Mouse (Mus musculus): ENCODE data around the gene Fam129c. TPM values are rescaled to one million over a fixed set of nuclear protein-coding genes. Genes with fewer than 3 reads are reported as not detected.

Gene Fam129c
- polyA plus RNA-seq, 1 experiment = 5.4 TPM

DNA sequence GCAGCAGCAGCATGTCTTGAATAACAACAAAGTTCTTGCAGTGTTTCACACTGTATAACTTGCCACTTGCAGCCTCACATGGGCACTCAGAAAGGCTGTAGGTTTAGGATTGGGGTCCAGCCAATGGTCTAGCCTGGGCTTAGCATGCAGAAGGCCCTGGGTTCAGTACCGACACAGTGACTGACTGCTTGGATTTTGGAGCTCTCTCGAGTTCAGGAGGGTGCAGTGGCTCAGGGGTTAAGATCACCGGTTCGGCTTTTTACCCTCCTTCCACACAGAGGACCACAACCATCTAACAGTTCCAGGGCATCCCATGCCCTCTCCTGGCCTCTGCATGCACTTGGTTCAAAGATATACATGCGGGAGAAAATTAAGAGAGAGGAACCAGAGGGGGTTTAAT is 6.4 kb upstream of the Fam129c start:
- H3K4me1 ChIP-seq (ENCODE audit: control insufficient read depth, insufficient read depth, low read length) = peaks cover 6% of the 10 kb centered on the region
- H3K4me3 ChIP-seq (replicated peaks; ENCODE audit: extremely low read depth, low read depth, low read length) = peak overlapping the region; percentile 60
- no peak for DNase-seq
- 27% methylated on average over 5 of the region's 5 CpGs for WGBS
- TF ChIP-seq CTCF (IDR thresholded peaks at IDR 0.05; ENCODE audit: insufficient read depth, low read length) (no peak), POLR2A (IDR thresholded peaks at IDR 0.05; ENCODE audit: borderline replicate concordance, extremely low read depth, low read depth, low read length) (no peak)

DNA sequence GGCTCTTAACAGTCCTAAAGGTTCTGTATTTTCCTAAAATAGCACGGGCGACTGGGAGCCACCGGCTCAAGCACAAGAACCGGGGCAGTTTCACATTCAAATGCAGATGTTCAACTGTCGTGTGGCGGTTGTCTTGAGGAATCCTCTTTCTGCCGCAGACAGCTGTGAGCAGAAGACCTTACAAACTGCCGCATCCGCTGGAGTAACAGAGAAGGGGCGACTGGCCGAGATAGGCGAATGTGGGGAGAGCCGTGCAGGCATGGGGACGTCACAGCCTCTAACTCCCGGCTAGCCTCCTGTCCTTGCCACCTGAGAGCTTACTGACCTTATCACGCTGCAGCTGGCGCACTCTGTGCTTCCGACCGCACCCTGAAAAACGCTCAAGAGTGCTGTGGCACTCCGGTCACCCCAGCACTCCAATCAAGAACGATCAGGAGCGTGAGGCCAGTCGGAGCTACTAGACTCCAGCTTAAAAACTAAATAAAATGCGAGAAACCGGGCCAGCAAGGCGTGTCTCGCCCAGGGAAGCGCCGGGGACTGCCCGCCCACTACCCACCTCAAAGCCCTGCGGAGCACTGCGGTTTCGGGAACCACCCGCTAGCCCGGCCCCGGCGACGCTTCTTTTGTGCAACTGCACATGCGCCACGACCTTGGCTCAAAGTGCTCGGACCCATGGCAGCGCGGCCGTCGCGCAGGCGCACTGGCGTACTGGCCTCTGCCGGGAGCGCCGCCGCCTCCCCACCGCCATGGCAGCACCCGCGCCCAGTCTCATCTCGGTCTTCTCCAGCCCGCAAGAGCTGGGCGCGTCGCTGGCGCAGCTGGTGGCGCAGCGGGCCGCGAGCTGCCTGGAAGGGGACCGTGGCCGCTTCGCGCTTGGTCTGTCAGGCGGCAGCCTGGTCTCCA is 5.7 kb upstream of the Fam129c start, which contains the start of gene Pgls:
TSS of gene Pgls (plus strand) at position 706 of the 903 bp plus-strand sequence.
- peak; percentile 92 for DNase-seq
- H3K4me1 ChIP-seq (ENCODE audit: control insufficient read depth, insufficient read depth, low read length) = peaks cover 7% of the 10 kb centered on the region
- peak; percentile 72 for TF ChIP-seq POLR2A (IDR thresholded peaks at IDR 0.05; ENCODE audit: borderline replicate concordance, extremely low read depth, low read depth, low read length)
- no peak for TF ChIP-seq CTCF (IDR thresholded peaks at IDR 0.05; ENCODE audit: insufficient read depth, low read length)
- WGBS = under 1% methylated on average over 71 of the region's 71 CpGs
- H3K4me3 ChIP-seq (replicated peaks; ENCODE audit: extremely low read depth, low read depth, low read length) = peak within 1 kb of the TSS; percentile 91

DNA sequence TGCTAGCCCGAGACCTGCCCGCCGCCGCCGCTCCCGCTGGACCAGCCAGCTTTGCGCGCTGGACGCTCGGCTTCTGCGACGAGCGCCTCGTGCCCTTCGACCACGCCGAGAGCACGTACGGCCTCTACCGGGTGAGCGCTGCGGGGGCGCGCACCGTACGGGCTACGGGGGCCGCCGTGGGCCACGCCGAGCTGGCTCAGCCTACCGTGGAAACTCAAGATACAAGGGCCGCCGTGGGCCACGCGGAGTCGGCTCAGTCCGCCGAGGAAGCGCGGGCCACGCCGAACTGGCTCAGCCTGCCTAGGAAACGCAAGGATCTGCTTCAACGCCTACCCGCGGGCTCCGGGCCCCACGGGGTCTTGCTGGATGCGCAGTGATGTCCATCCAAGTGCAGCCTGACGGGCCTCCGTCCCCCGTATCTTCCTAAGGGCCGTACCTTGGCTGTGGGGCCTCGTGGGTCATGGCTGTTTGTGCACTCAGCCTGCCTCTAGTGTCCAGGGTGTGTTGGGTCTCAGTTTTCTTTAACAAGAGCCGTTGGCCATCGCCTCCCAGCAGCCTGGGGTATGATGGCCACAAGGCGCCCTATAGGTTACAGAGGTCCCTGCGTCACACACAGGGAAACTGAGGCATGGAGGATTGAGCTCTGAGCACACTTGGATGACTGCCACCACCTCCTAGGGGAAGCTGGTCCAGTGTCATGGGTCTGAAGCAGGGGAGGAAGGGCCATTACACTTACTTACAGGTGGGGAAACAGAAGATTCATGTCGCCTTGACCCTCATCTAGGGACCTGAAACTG is 4.9 kb upstream of the Fam129c start:
- no peak for DNase-seq
- 3% methylated on average over 60 of the region's 60 CpGs for WGBS
- H3K4me3 ChIP-seq (replicated peaks; ENCODE audit: extremely low read depth, low read depth, low read length) = peak overlapping the region; percentile 91
- peaks cover 7% of the 10 kb centered on the region for H3K4me1 ChIP-seq (ENCODE audit: control insufficient read depth, insufficient read depth, low read length)
- no peak for TF ChIP-seq CTCF (IDR thresholded peaks at IDR 0.05; ENCODE audit: insufficient read depth, low read length)

DNA sequence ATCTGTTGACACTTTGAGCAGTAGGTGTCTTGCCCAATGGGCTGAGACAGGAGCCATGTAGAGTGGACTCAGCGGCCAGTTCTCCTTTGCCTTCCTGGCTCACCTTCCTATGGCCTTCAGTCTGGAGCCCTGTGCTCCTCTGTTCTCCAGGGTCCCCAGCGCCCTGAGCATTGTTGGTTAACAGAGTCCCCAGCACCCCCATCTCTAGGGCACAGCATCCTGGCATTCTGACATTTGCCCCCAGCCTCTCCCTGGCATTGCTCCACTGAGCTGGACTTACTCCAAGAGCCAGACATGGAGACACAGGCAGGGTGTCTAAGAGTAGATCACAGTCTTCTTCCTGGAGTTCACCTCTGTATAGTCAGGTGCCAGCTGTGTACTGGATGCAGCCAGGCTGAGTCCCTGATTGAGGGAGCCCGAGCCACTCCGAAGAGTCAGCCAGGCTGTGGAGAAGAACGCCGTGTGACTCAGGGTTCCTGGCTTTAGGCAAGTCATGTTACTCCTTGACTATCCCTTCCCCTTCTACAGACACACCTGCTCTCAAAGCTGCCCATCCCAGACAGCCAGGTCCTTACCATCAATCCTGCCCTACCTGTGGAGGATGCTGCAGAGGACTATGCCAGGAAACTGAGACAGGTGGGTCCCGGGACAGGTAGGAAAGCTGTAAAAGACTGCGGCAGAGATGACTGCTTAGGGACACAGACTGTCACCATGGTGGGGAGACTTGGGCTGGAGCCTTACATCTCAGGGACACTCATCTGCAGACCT is 3.7 kb upstream of the Fam129c start:
- TF ChIP-seq CTCF (IDR thresholded peaks at IDR 0.05; ENCODE audit: insufficient read depth, low read length) = no peak
- TF ChIP-seq POLR2A (IDR thresholded peaks at IDR 0.05; ENCODE audit: borderline replicate concordance, extremely low read depth, low read depth, low read length) = no peak
- WGBS = 87% methylated on average over 8 of the region's 8 CpGs
- DNase-seq = no peak
- no peak overlapping the region for H3K4me3 ChIP-seq (replicated peaks; ENCODE audit: extremely low read depth, low read depth, low read length)
- H3K4me1 ChIP-seq (ENCODE audit: control insufficient read depth, insufficient read depth, low read length) = peaks cover 7% of the 10 kb centered on the region

DNA sequence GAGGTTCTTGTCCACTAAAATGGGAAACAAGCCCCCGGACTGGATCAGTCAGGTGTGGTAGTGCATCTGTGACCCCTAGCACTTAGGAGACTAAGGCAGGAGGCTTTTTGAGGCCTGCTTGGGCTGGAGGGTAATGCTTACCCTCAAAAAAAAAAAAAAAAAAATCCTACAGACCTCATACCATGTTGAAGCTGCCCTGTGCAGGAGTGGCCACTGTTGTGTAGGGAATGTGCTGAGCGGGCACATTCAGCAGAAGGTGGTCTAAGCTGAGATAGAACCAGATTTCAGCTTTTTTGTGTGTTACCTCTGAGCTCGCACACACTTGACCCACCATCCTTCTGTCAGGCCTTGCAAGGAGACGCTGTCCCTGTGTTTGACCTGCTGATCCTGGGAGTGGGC is 3.1 kb upstream of the Fam129c start:
- no peak for DNase-seq
- no peak for TF ChIP-seq POLR2A (IDR thresholded peaks at IDR 0.05; ENCODE audit: borderline replicate concordance, extremely low read depth, low read depth, low read length)
- TF ChIP-seq CTCF (IDR thresholded peaks at IDR 0.05; ENCODE audit: insufficient read depth, low read length) = no peak
- 96% methylated on average over 4 of the region's 4 CpGs for WGBS
- Histone ChIP-seq H3K4me1 (ENCODE audit: control insufficient read depth, insufficient read depth, low read length) (peaks cover 7% of the 10 kb centered on the region), H3K4me3 (replicated peaks; ENCODE audit: extremely low read depth, low read depth, low read length) (no peak overlapping the region)

DNA sequence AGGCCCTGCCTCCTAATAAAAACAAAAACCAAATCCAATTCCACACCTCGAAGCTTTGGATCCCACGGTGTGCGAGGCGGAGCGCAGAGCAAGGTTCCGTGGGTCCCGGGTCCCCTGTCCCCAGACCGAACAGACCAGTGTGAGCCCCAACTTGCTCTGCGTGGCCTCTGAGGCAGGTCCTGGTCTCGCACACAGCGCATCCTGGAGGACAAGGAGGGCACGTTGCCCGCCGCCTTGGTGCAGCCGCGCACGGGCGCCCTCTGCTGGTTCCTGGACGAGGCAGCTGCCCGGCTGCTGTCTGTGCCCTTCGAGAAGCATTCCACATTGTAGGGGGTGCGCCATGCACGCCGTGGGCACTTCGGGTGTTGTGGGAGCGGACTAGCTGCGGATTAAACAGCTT is 1.6 kb upstream of the Fam129c start:
- DNase-seq = peak; percentile 85
- no peak overlapping the region for H3K4me3 ChIP-seq (replicated peaks; ENCODE audit: extremely low read depth, low read depth, low read length)
- TF ChIP-seq CTCF (IDR thresholded peaks at IDR 0.05; ENCODE audit: insufficient read depth, low read length) = peak; percentile 77
- TF ChIP-seq POLR2A (IDR thresholded peaks at IDR 0.05; ENCODE audit: borderline replicate concordance, extremely low read depth, low read depth, low read length) = peak; percentile 10; the same call in 1 of the 2 replicates
- peaks cover 7% of the 10 kb centered on the region for H3K4me1 ChIP-seq (ENCODE audit: control insufficient read depth, insufficient read depth, low read length)
- WGBS = 10% methylated on average over 27 of the region's 27 CpGs

DNA sequence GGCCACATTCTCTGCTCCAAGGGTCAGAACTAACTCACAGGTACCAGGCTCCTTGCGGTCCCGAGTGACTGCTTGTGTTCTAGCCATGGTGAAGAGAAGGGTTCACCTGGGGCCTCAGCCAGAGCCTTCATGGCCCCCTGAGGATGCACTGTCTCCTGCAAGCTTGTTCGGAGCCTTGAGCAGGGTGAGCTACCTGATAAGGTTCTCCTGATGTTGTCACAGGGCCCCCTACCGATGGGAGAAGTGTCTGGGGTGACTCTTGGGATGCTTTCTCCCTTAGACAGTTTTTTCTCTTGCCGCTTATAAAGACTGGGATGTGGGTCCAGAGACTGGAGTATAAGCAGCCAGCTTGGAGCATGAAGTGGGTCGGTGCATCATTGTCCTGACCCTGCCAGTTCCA is 1.1 kb upstream of the Fam129c start:
- Histone ChIP-seq H3K4me1 (ENCODE audit: control insufficient read depth, insufficient read depth, low read length) (peaks cover 7% of the 10 kb centered on the region), H3K4me3 (replicated peaks; ENCODE audit: extremely low read depth, low read depth, low read length) (no peak overlapping the region)
- 59% methylated on average over 6 of the region's 6 CpGs for WGBS
- TF ChIP-seq POLR2A (IDR thresholded peaks at IDR 0.05; ENCODE audit: borderline replicate concordance, extremely low read depth, low read depth, low read length) (no peak), CTCF (IDR thresholded peaks at IDR 0.05; ENCODE audit: insufficient read depth, low read length) (no peak)
- no peak for DNase-seq

DNA sequence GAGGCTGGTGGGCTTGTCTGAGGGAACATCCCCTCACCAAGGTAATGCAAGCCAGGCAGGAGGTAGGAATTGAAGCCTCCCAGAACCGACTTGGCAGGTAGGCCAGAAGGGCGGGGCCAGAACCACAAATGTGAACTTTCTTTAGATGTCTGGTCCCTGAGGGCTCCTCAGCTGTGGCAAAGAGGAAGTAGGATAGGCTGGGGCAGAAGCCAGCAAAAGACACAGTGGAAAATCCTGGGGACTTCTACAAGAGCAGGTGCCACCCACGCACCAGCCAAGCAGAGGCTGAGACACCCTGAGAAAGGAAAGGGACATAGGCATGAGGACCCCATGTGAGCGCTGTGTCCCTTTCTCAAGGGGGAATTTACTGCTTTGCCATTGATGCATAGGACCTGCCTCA is 650 bp upstream of the Fam129c start:
- peaks cover 7% of the 10 kb centered on the region for H3K4me1 ChIP-seq (ENCODE audit: control insufficient read depth, insufficient read depth, low read length)
- DNase-seq = no peak
- H3K4me3 ChIP-seq (replicated peaks; ENCODE audit: extremely low read depth, low read depth, low read length) = no peak overlapping the region
- 72% methylated on average over 4 of the region's 4 CpGs for WGBS
- TF ChIP-seq CTCF (IDR thresholded peaks at IDR 0.05; ENCODE audit: insufficient read depth, low read length) (no peak), POLR2A (IDR thresholded peaks at IDR 0.05; ENCODE audit: borderline replicate concordance, extremely low read depth, low read depth, low read length) (no peak)

DNA sequence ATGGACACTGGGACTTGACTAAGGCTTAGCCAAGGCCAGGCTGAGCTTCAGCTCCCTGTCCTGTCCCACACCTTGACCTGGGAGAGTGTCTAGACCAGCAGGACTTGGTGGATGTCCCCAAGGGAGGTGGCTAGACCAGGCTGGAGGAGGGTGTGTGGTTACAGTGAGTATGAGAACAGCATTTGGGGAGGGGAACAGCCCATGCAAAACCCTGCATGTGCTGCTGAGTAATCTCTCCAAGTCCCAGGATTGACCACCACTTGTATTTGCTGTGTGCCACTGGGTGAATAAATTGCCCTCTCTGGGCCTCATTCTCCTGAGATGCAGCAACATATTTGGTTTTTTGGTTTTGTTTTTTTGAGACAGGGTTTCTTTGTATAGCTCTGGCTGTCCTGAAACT is 927 bp downstream of the Fam129c start:
- TF ChIP-seq CTCF (IDR thresholded peaks at IDR 0.05; ENCODE audit: insufficient read depth, low read length) (no peak), POLR2A (IDR thresholded peaks at IDR 0.05; ENCODE audit: borderline replicate concordance, extremely low read depth, low read depth, low read length) (no peak)
- no peak overlapping the region for H3K4me3 ChIP-seq (replicated peaks; ENCODE audit: extremely low read depth, low read depth, low read length)
- no peak for DNase-seq
- H3K4me1 ChIP-seq (ENCODE audit: control insufficient read depth, insufficient read depth, low read length) = peaks cover 7% of the 10 kb centered on the region; the same call in 1 of the 2 replicates

Data from lung, adult 2 months (tissue).